Mouse (Mus musculus): ENCODE measurements around the gene Exoc3l4.

DNA sequence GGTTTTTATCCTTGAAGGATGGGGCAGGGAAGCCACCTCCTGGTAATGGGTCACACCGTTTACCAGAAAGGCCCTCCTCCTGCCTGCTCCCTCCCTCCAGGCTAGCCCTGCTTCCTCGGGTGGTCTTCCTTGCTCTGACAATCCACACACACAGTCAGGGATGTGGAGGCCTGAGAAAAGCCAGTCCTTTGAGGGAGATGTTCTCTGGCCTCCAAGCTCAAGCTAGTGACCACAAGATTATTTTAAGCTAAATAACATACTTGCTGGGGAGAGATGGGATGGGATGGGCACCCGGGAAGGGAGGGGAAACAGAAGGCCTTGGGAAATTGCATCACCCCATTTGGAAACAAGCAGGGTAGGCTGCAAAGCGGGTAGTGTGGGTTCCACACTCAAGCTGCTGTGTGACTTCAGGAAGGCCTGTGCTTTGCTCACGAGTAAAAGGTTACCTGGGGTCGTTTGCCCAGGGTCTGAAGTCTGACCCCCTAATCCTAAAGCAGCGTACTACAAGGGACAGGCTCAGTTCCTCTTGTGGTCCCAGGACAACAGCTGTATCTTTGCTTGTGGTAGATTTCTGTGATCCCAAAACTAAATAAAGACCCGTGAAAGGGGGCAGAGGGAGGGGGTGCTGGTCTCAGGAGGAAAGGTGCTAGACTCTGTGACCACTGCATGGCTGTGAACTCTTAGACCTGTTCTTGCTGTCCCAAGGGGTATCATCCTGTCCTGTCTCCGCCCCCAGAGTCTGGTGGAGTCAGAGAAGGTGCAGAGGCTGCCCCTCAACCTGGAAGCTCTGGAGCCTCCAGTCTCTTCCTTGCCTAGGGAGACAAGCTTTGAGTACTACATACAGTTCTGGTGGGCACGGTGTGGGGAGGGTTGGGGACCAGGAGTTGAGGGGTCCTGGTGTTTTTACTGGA is 27.4 kb downstream of the Exoc3l4 start:
- TF ChIP-seq CTCF (IDR thresholded peaks at IDR 0.05; ENCODE audit: low read depth) (no peak), EP300 (IDR thresholded peaks at IDR 0.05; ENCODE audit: low read depth) (no peak)

Measured in heart, postnatal 0 days (tissue).